Mouse (Mus musculus): ENCODE measurements around the gene Gm20843. TPM values are rescaled to one million over a fixed set of nuclear protein-coding genes. Genes with fewer than 3 reads are reported as not detected.
"Not testable (repeated sequence)": the region's sequence is repeated elsewhere in the genome, so short reads cannot be mapped to it uniquely, and the experiment has no call there.

Gm20843 gene
- not detected in 2 replicates for polyA plus RNA-seq (2012; rRNA removed)

- not testable (repeated sequence) for H3K4me1 ChIP-seq (ENCODE audit: control insufficient read depth, insufficient read depth, low read length); H3K4me3 ChIP-seq (replicated peaks; ENCODE audit: extremely low read depth, low read depth, low read length); DNase-seq
- WGBS, result no CpG with 5 or more reads among the region's 6 CpGs
These were observed at the start of gene Gm20843 for GRCm38 (mm10) chrY:72247018-72247417. Gm20843 (minus strand) TSS chrY:72247118.
